Mouse (Mus musculus) small intestine, adult 2 months (tissue): ENCODE results near the gene Taf1d.

Source experiments
- CTCF ChIP-seq: fragments of 200-500 bp; IDR thresholded peaks from 2 replicates; pipeline ENCODE4 v1.5.1; 2012; ENCODE audit warnings: low read depth, mild to moderate bottlenecking, control low read depth, inconsistent platforms, low read length, moderate library complexity, mixed read lengths; ENCODE audit not compliant: insufficient replicate concordance, insufficient read length; ENCODE audit errors: extremely low read depth
- POLR2A ChIP-seq: fragments of 200-500 bp; IDR thresholded peaks from 2 replicates; pipeline ENCODE4 v1.6.1; 2012; ENCODE audit warnings: low read depth, mild to moderate bottlenecking, control low read depth, inconsistent platforms, low read length, moderate library complexity

DNA sequence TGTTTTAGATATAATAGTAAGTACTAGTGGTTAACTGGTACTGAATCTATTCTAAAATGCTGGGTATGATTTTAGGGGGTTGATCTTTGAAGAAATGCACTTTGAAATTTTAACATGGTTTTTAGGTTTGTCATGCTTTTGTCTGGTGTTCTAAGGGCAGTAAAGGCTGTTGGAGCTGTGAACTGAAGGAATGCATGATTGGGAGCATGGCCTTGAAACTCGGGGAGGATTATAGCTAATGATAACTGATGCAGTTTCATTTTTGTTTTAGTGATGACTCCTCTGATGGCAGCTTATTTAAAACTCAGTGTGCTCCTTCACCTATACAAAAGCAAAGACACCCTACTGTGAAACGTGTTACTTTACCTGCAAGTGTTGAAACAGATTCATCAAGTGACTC is 2.2 kb downstream of the Taf1d start:
- TF ChIP-seq CTCF (no peak), POLR2A (no peak)
